Mouse (Mus musculus) olfactory bulb, adult 2 months (tissue): ENCODE results near the gene Dhodh. TPM values are rescaled to one million over a fixed set of nuclear protein-coding genes. Genes with fewer than 3 reads are reported as not detected.

ENCODE experiments used
- H3K27ac ChIP-seq: fragments of 200-500 bp; 2 replicates; pipeline ENCODE4 v1.5.1; 2012; ENCODE audit warnings: low read depth, low read length; ENCODE audit not compliant: insufficient read depth
- H3K4me1 ChIP-seq: fragments of 200-500 bp; 2 replicates; pipeline ENCODE4 v1.6.1; 2012; ENCODE audit warnings: low read length; ENCODE audit not compliant: control insufficient read depth, insufficient read depth
- H3K4me3 ChIP-seq: fragments of 200-500 bp; 2 replicates; pipeline ENCODE4 v1.5.1; 2012; ENCODE audit warnings: mild to moderate bottlenecking, low read depth, low read length, moderate library complexity; ENCODE audit not compliant: insufficient read depth
- CTCF ChIP-seq: fragments of 200-500 bp; IDR thresholded peaks from 2 replicates; pipeline ENCODE4 v1.5.1; 2012; ENCODE audit warnings: low read depth, mild to moderate bottlenecking, low read length, moderate library complexity; ENCODE audit not compliant: insufficient read depth
- POLR2A ChIP-seq: fragments of 200-500 bp; IDR thresholded peaks from 2 replicates; pipeline ENCODE4 v1.6.1; 2012; ENCODE audit warnings: mild to moderate bottlenecking, low read depth, low read length, moderate library complexity; ENCODE audit not compliant: insufficient read depth
- WGBS: fragments of 180-500 bp; shearing (Covaris S2); methylation state at CpG from one replicate; pipeline ENCODE4 v1.1.7; 2018; 5-methylcytosine and 5-hydroxymethylcytosine counted together
- polyA plus RNA-seq: library from polyadenylated mRNA; stranded (reverse); fragments of >200 nt; gene quantifications from 2 replicates; pipeline ENCODE4 v1.2.4, GENCODE M21; 2012; ENCODE audit warnings: low replicate concordance; ENCODE audit not compliant: missing spikeins, insufficient read depth, insufficient read length

Gene Dhodh
- polyA plus RNA-seq, 1 experiment = not detected

DNA sequence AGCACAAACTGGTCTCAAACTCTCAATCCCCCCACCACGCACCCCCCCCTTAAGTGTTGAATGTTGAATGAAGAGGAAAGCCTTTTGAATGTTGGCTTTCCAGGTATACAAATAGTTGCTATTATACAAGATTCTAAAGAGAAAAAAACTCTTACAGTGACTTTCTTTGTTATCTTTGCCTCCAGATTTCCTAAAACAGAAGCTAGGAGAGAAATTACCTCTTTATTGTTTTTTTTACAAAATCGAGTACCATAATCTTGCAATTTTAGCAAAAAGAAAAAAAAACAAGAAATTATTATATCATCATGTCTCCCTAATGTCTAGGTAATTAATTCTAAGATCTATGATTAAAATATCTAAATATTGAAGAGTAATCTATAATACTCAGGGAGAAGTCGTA lies 7.1 kb upstream of the Dhodh start:
- H3K4me3 ChIP-seq = no peak overlapping the region
- 86% methylated on average over 3 of the region's 3 CpGs for WGBS
- H3K27ac ChIP-seq = no peak overlapping the region
- H3K4me1 ChIP-seq = no peaks in the 10 kb centered on the region
- TF ChIP-seq POLR2A (no peak), CTCF (no peak)

DNA sequence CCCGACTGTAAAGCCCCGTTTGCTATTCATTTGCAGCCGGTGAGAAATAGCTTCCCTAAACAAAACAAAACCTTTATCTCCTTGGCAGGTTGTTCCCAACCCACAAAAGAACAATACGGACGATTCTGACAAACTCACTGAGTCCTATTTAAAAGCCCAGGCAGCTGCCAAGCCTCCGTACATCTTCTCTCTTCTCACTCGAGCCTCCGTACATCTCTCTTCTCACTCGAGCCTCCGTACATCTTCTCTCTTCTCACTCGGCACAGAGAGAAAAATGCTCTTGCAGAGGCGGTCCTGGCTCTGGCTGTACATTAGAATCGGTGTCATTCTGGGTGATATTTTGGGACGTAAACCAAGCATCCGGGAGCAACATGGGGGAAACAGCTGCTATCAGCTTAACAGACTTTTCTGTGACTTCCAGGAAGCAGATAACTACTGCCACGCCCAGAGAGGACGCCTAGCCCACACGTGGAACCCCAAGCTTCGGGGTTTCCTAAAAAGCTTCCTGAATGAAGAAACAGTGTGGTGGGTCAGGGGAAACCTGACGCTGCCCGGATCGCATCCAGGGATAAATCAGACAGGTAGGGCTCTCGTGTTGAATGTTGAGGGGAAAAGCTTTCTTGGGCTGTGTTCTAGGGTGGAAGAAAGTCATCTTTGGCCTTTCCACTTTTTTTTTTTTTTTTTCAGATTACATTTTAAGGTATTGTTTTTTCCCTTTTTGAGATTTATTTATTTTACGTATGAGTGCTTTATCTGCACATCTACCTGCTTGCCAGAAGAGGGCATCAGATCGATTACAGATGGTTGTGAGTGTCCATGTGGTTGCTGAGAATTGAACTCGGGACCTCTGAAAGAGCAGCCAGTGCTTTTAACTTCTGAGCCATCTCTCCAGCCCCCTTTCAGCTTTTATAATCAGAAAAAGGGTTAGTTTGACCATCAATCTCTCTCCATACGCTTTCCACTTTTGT lies 6.1 kb upstream of the Dhodh start, which contains the start of gene Pkd1l3:
Gene Pkd1l3 (plus strand): TSS at position 275 of the 968 bp plus-strand sequence.
- peak within 1 kb of the TSS; percentile 4 for H3K4me3 ChIP-seq
- TF ChIP-seq CTCF = no peak
- TF ChIP-seq POLR2A = no peak
- H3K27ac ChIP-seq = no peak within 1 kb of the TSS
- 49% methylated on average over 27 of the region's 27 CpGs for WGBS
- H3K4me1 ChIP-seq = no peaks in the 10 kb centered on the region

DNA sequence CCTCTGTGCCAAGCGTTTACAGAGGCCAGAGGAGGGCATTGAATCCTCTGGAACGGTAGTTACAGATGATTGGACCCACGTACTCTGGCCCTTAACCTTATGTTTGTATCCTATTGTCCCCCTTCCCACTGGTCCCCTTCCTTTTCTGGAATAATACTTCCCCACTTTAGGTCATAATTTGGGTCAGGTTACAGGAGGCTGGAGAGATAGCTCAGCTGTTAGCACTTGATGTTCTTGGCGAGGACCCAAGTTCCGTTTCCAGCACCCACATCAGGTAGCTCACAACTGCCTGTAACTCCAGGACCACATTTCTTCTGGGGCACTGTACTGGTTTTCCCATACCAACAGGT lies 655 bp upstream of the Dhodh start:
- TF ChIP-seq CTCF = no peak
- TF ChIP-seq POLR2A = no peak
- Histone ChIP-seq H3K4me3 (no peak overlapping the region), H3K27ac (0 out of 2 replicates have a peak overlapping the region, but pooled peaks have one; percentile 29), H3K4me1 (peaks cover 7% of the 10 kb centered on the region)
- 16% methylated on average over 5 of the region's 5 CpGs for WGBS

DNA sequence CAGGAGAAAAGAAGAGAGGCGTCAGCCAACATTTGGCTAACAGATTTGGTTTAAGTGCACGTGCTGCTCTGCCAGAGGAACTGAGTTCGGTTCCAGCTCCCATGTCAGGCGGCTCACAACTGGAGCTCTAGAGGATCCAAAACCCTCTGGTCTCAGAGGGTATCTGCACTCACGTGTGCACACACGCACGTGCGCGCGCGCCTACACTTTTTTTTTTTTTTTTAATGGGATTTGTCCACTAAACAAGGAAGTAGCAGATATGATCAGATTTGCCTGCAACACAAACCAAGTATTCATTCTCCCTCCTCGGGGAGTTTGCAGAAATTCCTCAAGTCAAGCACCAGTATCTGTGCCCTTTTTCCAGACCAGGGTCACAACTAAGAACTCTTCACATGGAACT lies 823 bp downstream of the Dhodh start:
- 4% methylated on average over 12 of the region's 12 CpGs for WGBS
- TF ChIP-seq POLR2A (no peak), CTCF (no peak)
- Histone ChIP-seq H3K4me3 (peak overlapping the region; percentile 74), H3K4me1 (peaks cover 7% of the 10 kb centered on the region), H3K27ac (no peak overlapping the region)

DNA sequence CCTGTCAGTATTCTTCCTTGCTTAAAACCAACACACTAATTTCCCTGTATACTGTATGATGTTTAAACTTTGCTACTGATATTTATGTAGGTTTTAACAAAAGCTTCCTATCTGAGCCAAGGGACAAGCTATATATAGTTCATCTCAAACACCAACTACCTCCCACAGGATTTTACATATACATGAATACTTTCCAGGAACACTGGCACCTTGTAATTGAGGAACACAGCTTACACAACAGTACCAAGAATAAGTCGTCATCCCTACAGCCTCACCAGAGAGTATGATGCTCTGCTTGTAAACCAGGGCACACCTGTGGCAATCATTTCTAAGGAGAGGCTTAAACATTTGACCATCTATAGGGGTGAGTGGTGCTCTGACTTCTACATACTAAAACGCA lies 1.7 kb downstream of the Dhodh start:
- TF ChIP-seq POLR2A (no peak), CTCF (no peak)
- Histone ChIP-seq H3K4me1 (peaks cover 7% of the 10 kb centered on the region), H3K4me3 (no peak overlapping the region), H3K27ac (no peak overlapping the region)
- WGBS = 64% methylated on average over 2 of the region's 2 CpGs

DNA sequence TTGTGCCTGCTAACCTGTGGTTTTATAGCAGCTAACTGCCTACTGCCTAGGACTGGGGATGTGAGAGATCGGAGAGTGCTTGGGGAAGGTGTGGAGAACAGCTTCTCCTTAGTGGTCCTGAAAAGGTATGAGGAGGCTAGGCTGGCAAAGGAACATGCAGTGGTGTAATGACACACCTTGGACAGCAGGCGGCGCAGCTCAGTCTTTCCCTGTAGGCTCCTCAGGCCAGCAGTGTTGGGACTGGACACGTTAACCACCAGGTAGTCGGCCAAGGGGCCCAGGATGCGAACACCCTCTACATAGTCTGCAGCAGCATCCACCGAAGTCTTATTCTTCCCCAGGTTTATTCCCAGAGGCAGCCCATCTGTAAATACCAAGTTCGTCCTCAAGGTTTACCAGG lies 12.6 kb downstream of the Dhodh start:
- Histone ChIP-seq H3K4me1 (no peaks in the 10 kb centered on the region), H3K4me3 (no peak overlapping the region), H3K27ac (no peak overlapping the region)
- WGBS = 48% methylated on average over 8 of the region's 8 CpGs
- TF ChIP-seq POLR2A = no peak
- TF ChIP-seq CTCF = peak; percentile 65; the same call in 1 of the 2 replicates

DNA sequence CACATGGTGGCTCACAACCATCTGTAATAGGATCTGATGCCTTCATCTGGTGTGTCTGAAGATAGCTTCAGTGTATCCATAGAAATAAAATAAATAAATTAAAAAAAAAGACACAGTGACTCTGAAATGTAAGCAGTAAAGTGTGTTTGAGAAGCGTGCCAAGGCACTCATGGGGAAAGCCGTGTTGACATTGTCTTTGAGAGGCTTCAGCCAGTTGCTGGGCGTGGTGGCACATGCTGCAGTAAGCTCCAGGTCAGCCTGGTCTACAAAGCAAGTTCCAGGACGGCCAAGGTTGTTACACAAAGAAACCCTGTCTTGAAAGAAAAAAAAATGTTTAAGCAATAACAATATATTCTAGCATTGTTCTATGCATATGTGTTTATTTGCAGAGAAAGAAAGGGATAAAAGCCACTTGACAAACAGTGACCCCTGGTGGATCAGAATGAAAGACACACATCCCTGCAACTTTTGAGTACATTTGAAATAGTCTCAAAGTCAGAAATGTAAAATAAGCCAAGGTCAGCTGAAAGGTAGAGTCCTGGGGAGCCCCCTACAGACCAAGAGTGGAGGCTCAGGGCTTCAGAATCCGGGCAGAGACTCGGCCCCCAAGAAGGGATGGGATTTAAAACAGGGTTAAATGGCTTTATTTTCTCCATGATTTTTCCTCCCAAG lies 15.2 kb downstream of the Dhodh start:
- TF ChIP-seq POLR2A = no peak
- no peak for TF ChIP-seq CTCF
- Histone ChIP-seq H3K4me3 (no peak overlapping the region), H3K27ac (no peak overlapping the region), H3K4me1 (no peaks in the 10 kb centered on the region)
- WGBS = 77% methylated on average over 6 of the region's 6 CpGs

DNA sequence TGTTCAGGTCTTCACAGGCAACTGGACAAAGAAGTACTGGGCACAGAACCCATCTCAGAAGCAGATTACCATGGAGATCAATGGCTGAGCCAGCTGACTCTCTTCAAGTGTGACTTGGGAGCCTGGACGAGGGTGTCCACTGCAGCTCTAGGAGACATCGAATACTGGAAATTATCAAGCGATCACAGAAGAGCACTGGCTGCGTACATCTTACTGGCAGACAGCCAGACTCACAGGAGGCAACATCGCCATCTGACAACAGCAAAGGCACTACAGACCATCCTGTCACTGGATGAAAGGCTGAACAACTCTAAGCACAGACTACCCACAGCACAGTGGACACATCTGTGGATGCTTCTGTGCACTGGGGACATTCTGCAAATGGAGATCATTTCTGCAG lies 16.3 kb downstream of the Dhodh start:
- TF ChIP-seq CTCF (no peak), POLR2A (no peak)
- Histone ChIP-seq H3K27ac (no peak overlapping the region), H3K4me3 (no peak overlapping the region), H3K4me1 (no peaks in the 10 kb centered on the region)
- WGBS = 81% methylated on average over 5 of the region's 5 CpGs

DNA sequence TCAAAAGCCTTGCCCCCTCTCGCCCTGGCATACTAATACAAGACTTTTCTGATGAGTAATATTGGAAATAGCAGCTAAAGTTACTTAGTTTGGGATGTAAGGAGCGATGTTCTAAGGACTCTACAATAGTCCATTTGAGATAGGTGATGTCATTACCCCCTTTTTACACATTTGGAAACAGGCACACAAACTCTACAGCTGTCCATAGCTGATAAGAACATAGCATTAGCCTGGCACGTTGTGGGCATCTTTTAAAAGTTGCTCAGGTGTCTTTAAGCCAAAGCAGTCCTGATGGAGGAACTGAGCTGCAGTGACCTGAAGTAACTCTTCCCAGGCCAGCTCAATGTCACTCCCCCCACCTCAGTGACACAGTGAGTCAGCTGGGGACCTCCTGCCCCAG lies 17.1 kb downstream of the Dhodh start:
- Histone ChIP-seq H3K4me3 (no peak overlapping the region), H3K4me1 (no peaks in the 10 kb centered on the region), H3K27ac (no peak overlapping the region)
- 79% methylated on average over 3 of the region's 3 CpGs for WGBS
- TF ChIP-seq CTCF (no peak), POLR2A (no peak)
